Mouse (Mus musculus): ENCODE data around the gene Ifitm1. TPM values are rescaled to one million over a fixed set of nuclear protein-coding genes. Genes with fewer than 3 reads are reported as not detected.
"Not testable (repeated sequence)": the region's sequence is repeated elsewhere in the genome, so short reads cannot be mapped to it uniquely, and the experiment has no call there.

Ifitm1 gene
- total and polyA plus RNA-seq, 2 experiments from 2014 or later, result 4.1 to 23.1 TPM

DNA sequence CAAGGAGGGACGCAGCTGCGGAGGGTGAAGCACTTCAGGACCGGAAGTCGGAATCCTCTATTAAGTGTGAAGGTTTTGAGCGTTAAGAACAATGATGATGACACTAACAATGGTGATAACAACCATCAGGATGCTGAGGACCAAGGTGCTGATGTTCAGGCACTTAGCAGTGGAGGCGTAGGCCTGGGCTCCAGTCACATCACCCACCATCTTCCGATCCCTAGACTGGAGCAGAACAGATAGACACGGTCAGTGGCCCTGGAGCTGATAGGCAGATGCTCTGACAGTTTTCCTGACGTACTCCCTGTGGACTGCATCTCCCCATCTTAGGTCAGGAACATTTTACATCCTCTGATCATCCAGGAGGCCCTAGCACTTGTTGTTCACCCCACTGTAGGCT lies 42.6 kb downstream of the Ifitm1 start:
- 71% methylated on average over 9 of the region's 9 CpGs for whole genome bisulfite sequencing
- H3K36me3 ChIP-seq (replicated peaks; ENCODE audit: control insufficient read depth, insufficient read depth, low read length), result no peaks in the 10 kb centered on the region
- H3K27me3 ChIP-seq (ENCODE audit: control insufficient read depth, insufficient read depth, low read length), result no peaks in the 10 kb centered on the region
- H3K27ac ChIP-seq (ENCODE audit: low read depth), result peak overlapping the region; percentile 79
- H3K9me3 ChIP-seq (replicated peaks; ENCODE audit: control insufficient read depth, low read length), result no peaks in the 10 kb centered on the region
- peak overlapping the region; percentile 60; the same call in 1 of the 2 replicates for H3K9ac ChIP-seq (replicated peaks; ENCODE audit: low read depth, low read length)
- H3K4me1 ChIP-seq (ENCODE audit: control insufficient read depth, insufficient read depth), result peaks cover 14% of the 10 kb centered on the region; the same call in 1 of the 2 replicates
- peak overlapping the region; percentile 61 for H3K4me3 ChIP-seq (ENCODE audit: low read depth, low read length)
- no peak for ATAC-seq (ENCODE audit: insufficient read depth, low read depth)
- DNase-seq (ENCODE audit: low spot score), result no peak
- TF ChIP-seq EP300 (IDR thresholded peaks at IDR 0.05; ENCODE audit: low read depth) (no peak), CTCF (IDR thresholded peaks at IDR 0.05; ENCODE audit: low read depth) (no peak)
- H3K4me2 ChIP-seq (ENCODE audit: low read depth, low read length), result peak overlapping the region; percentile 61

DNA sequence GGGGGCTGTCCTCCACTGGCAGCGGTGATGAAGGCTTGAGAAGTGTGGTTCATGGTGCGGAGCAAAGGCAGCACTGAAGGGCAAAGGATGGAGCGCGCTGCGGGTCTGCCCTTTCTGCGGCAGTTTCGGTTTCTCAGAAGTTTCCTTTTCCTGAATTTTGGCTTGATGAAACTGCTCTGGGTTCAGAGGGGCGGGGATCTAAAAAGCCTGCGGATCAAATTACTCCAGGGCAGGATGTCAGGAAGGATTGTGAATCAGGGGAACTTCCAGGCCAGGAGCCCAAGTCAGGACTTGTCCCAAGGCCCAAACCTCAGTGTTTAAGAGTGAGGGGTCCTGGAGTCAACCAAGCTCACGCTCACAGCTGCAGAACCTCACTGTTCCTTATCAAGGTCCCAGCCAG lies 43.6 kb downstream of the Ifitm1 start, which contains the start of gene Ifitm3:
TSS of gene Ifitm3 (minus strand) at position 178 of the 400 bp plus-strand sequence.
- peak within 1 kb of the TSS; percentile 61 for H3K4me3 ChIP-seq (ENCODE audit: low read depth, low read length)
- 18% methylated on average over 10 of the region's 10 CpGs for WGBS
- ATAC-seq (ENCODE audit: insufficient read depth, low read depth) (peak; percentile 31), DNase-seq (ENCODE audit: low spot score) (peak; percentile 76)
- H3K36me3 ChIP-seq (replicated peaks; ENCODE audit: control insufficient read depth, insufficient read depth, low read length), result no peaks in the 10 kb centered on the region
- peaks cover 14% of the 10 kb centered on the region; the same call in 1 of the 2 replicates for H3K4me1 ChIP-seq (ENCODE audit: control insufficient read depth, insufficient read depth)
- peak within 1 kb of the TSS; percentile 61 for H3K4me2 ChIP-seq (ENCODE audit: low read depth, low read length)
- H3K27me3 ChIP-seq (ENCODE audit: control insufficient read depth, insufficient read depth, low read length), result no peaks in the 10 kb centered on the region
- TF ChIP-seq EP300 (IDR thresholded peaks at IDR 0.05; ENCODE audit: low read depth), result no peak
- no peak for TF ChIP-seq CTCF (IDR thresholded peaks at IDR 0.05; ENCODE audit: low read depth)
- peak within 1 kb of the TSS; percentile 79 for H3K27ac ChIP-seq (ENCODE audit: low read depth)
- no peaks in the 10 kb centered on the region for H3K9me3 ChIP-seq (replicated peaks; ENCODE audit: control insufficient read depth, low read length)
- H3K9ac ChIP-seq (replicated peaks; ENCODE audit: low read depth, low read length), result peak within 1 kb of the TSS; percentile 60; the same call in 1 of the 2 replicates

DNA sequence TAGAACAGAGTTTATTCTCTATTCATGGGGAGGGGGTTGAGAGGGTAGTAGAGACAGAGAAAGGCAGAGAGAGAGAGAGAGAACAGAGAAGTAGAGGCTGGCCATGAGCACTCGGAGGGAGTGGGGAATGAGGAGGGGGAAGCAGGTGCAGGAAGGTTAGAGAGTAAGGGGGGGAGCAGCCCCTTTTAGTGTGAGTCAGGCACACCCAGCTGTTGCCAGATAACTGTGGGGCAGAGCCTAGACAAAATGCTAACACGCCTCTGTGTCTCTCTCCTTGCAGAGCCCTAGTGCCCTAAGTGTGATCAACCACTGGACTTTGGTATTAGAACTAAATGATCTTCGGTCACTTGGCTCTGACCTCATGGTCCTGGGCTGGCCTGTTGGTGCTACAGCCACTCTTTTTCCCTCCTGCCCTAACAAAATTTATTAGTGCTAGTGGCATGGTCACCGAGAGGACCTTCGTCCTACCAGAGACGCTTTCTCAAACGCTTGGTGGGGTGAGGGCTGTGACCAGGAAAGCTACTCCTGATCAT lies 44.3 kb downstream of the Ifitm1 start:
- TF ChIP-seq CTCF (IDR thresholded peaks at IDR 0.05; ENCODE audit: low read depth) (no peak), EP300 (IDR thresholded peaks at IDR 0.05; ENCODE audit: low read depth) (no peak)
- 87% methylated on average over 7 of the region's 7 CpGs for WGBS
- no peaks in the 10 kb centered on the region for H3K27me3 ChIP-seq (ENCODE audit: control insufficient read depth, insufficient read depth, low read length)
- no peak overlapping the region for H3K4me2 ChIP-seq (ENCODE audit: low read depth, low read length)
- H3K9ac ChIP-seq (replicated peaks; ENCODE audit: low read depth, low read length), result no peak overlapping the region
- ATAC-seq (ENCODE audit: insufficient read depth, low read depth) (no peak), DNase-seq (ENCODE audit: low spot score) (no peak)
- no peak overlapping the region for H3K4me3 ChIP-seq (ENCODE audit: low read depth, low read length)
- H3K27ac ChIP-seq (ENCODE audit: low read depth), result peak overlapping the region; percentile 79
- no peaks in the 10 kb centered on the region for H3K9me3 ChIP-seq (replicated peaks; ENCODE audit: control insufficient read depth, low read length)
- H3K36me3 ChIP-seq (replicated peaks; ENCODE audit: control insufficient read depth, insufficient read depth, low read length), result no peaks in the 10 kb centered on the region
- peaks cover 14% of the 10 kb centered on the region; the same call in 1 of the 2 replicates for H3K4me1 ChIP-seq (ENCODE audit: control insufficient read depth, insufficient read depth)

DNA sequence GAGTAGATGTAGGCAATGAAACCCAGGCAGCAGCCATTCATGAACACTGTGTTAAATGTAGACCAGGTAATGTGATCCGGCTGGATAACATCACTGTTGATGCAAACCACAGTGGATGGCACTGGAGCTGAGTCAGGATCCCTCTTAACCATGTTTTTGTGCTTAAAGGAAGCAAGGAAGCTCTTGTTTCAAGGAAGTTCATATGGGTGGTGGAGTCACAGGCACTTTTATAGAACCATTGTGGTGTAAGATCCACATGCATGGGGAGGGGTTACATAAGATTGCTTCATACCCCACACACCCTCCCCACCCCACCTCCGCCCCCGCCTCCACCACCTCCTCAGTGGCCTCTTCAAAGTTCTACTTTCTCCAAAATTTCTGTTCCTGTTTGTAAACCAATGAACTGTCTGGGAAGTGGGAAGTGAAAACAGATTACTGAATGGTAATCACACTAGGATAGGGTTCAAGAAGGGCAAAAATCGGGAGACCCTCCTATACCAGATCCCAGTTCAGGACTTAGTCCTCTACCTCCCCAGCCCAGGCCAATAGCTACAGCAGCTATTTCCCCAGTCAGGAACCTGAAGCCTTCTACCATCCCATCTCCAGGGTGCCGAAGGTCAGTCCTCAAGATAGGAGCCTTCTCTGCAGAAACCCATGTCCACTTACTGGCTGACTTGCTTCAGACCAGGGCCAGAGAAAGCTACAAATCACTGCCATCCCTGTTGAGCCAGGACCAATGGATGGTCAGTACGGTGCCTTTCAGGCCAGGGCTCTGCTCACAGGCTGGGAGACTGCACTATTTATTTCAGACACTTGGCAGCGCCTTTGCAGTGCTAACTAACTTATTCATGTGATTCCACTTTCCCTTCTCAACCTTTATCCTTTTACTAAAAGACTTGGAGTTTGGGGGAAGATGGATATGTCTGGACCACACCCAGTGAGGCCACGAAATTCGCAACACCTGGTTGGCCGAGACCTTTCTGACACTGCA lies 50.0 kb downstream of the Ifitm1 start:
- Histone ChIP-seq H3K4me3 (ENCODE audit: low read depth, low read length) (no peak overlapping the region), H3K4me1 (ENCODE audit: control insufficient read depth, insufficient read depth) (no peaks in the 10 kb centered on the region), H3K9ac (replicated peaks; ENCODE audit: low read depth, low read length) (no peak overlapping the region), H3K4me2 (ENCODE audit: low read depth, low read length) (no peak overlapping the region), H3K27ac (ENCODE audit: low read depth) (no peak overlapping the region), H3K36me3 (replicated peaks; ENCODE audit: control insufficient read depth, insufficient read depth, low read length) (no peaks in the 10 kb centered on the region), H3K9me3 (replicated peaks; ENCODE audit: control insufficient read depth, low read length) (no peaks in the 10 kb centered on the region), H3K27me3 (ENCODE audit: control insufficient read depth, insufficient read depth, low read length) (no peaks in the 10 kb centered on the region)
- no peak for TF ChIP-seq CTCF (IDR thresholded peaks at IDR 0.05; ENCODE audit: low read depth)
- TF ChIP-seq EP300 (IDR thresholded peaks at IDR 0.05; ENCODE audit: low read depth), result no peak
- WGBS, result 77% methylated on average over 10 of the region's 10 CpGs
- no peak for DNase-seq (ENCODE audit: low spot score)
- ATAC-seq (ENCODE audit: insufficient read depth, low read depth), result no peak

DNA sequence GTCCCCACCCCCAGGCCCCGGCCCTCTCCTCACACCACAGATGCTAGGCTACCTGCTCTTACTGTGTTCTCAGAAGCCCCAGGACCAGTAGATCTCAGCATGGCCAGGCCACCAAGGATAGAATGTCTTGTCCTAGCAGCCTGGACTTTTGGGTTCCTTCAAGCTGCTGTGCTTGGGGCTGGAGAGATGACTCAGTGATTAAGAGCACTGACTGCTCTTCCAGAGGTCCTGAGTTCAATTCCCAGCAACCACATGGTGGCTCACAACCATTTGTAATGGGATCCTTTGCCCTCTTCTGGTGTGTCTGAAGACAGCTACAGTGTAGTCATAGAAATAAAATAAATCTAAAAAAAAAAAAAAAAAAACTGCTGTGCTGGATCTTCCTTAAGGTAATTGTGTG lies 50.8 kb downstream of the Ifitm1 start, which contains the start of gene Ifitm6:
TSS of gene Ifitm6 (minus strand) at position 101 of the 400 bp plus-strand sequence.
- 81% methylated on average over 1 of the region's 1 CpGs for WGBS
- H3K9ac ChIP-seq (replicated peaks; ENCODE audit: low read depth, low read length), result not testable (repeated sequence)

More for the DNA sequence above, 50.8 kb downstream of the Ifitm1 start, which contains the start of gene Ifitm6:
- H3K27me3 ChIP-seq (ENCODE audit: control insufficient read depth, insufficient read depth, low read length); H3K36me3 ChIP-seq (replicated peaks; ENCODE audit: control insufficient read depth, insufficient read depth, low read length); DNase-seq (ENCODE audit: low spot score); H3K9me3 ChIP-seq (replicated peaks; ENCODE audit: control insufficient read depth, low read length); H3K27ac ChIP-seq (ENCODE audit: low read depth); ATAC-seq (ENCODE audit: insufficient read depth, low read depth); H3K4me1 ChIP-seq (ENCODE audit: control insufficient read depth, insufficient read depth); H3K4me3 ChIP-seq (ENCODE audit: low read depth, low read length); H3K4me2 ChIP-seq (ENCODE audit: low read depth, low read length): not testable (repeated sequence)
